Mouse (Mus musculus): ENCODE measurements around the gene Angptl6. TPM values are rescaled to one million over a fixed set of nuclear protein-coding genes. Genes with fewer than 3 reads are reported as not detected.

Angptl6 gene
- 5.3 and 7.1 TPM in 2 replicates for polyA plus RNA-seq (2012; rRNA removed; ENCODE audit: low replicate concordance)

DNA sequence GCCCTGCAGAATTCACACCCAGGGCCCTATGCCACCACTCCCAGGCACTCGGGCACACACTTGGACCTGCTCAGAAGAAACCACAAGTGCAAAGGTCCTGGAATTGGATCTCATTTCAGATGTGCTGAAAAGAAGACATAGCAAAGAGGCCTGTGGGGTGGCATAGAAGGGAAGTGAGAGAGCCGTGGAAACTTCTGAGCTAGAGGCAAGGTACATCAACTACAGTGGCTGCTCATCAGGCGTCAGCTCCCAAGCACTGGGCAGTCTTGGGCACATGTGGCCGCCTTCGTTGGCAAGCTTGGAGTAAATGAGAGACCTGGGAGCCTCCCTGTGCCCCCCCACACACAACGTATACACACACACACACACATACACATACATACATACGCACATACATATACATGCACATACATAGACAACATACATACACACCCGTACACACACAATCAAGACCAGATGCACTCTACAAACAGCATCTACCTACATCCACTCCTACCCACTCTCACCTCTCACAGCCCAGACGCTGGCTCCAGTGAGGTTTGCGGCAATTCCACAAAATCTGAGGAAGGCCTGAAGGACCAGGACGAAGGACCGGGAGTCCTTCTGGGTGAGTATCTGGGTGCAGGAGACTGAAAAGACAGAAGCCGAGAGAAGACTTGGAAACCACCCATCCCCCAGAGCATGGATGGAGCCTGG is at the start of gene Angptl6:
TSS of gene Angptl6 (minus strand) at position 631 of the 696 bp plus-strand sequence.

DNA sequence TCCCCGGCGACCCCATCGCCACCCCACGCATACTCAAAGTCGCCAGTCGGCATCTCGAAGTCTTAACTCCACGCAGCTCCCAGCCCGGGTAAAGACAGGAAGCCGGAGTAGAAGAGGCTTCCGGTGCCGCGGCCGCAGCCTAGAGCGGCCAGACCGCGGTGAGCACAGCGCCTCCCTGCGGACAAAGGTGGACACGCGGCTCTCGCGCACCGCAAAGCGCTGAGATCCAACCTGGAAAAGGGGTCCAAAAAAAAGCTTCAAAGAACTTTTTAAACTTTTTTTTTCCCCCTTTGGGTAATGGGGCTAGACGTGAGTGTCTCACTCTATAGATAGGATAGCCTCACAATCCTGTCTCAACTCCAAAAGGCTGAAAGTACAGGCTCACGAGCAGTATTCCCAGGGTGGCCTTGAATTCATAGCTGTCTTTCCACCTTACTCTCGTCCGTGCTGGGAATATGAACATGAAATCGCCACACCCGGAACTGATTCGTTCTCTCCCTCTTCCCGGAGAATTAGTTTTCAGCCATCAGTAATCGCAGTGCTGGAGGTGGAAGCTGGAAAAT is 19.1 kb upstream of the Angptl6 start, which contains the start of gene Eif3g:
TSS of gene Eif3g (minus strand) at position 113 of the 563 bp plus-strand sequence.

DNA sequence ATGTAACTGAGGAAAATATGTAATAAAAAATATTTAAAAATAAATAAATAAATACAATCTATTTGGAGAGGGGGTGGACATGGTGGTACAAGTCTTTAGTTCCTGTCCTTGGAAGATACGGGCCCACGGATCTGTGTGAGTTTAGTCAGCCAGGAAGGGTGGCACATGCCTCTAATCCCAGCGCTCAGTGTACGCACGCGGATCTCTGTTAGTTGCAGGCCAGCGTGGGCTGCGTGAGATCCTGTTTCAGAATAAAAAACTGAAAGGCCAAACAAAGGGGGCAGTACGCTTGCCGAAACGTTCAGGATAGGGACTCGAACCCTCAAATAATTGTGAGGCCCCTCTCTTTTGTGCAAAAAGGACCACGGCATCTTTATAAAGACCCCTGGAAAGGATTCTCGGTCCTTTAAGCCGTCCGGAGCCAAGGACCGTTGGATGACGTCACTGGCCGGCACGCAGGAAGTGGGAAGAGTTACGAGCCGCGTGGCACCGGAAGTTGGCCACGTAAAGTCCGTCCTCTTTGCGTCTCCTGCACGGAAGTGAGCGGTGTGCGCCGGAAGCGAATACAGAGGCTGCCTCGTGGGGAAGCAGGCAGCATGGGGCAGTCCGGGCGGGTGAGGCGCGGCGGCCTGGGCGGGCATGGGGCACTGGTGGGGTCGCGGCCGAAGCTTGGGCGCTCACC is 8.3 kb upstream of the Angptl6 start, which contains the start of gene Ppan:
TSS of gene Ppan (plus strand) at position 472 of the 682 bp plus-strand sequence.

DNA sequence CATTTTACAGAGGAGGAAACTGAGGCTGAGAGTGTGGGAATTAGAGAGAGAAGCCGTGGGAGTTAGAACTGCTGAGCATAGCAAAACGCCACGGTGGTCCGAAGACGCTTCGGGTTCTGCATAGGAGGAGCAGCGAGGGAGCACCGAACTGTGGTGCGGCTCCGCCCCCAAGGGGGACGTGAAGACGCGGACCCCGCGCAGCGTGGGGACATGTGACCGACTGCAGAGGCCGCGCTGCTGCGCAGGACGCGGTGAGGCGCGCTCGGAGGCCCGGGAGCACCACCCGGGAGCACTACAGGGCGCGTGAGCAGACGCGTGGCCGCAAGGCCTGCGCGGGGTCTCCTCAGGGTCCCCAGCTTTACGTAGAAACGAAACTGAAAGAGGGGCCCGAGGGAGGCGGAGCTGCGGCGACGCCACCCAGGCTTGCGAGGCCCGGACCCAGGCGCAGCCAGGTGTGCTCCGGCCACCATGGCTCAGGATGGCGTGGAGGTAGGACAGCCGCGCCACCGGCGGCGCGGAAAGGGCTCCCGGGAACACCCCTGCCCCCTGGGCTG is 11.0 kb downstream of the Angptl6 start, which contains the start of gene A230050P20Rik:
TSS of gene A230050P20Rik (plus strand) at position 195 of the 554 bp plus-strand sequence.

Other genes with a start within 250 kb of the Angptl6 start
- 133 and 188 TPM in 2 replicates for gene Ubl5, start 236.8 kb downstream of the Angptl6 start, polyA plus RNA-seq (2012; rRNA removed; ENCODE audit: low replicate concordance)
- 36.8 and 39.1 TPM in 2 replicates for gene Fbxl12, start 235.0 kb downstream of the Angptl6 start, polyA plus RNA-seq (2012; rRNA removed; ENCODE audit: low replicate concordance)
- 8.2 and 14.4 TPM in 2 replicates for gene Pin1, start 227.6 kb downstream of the Angptl6 start, polyA plus RNA-seq (2012; rRNA removed; ENCODE audit: low replicate concordance)
- 2.0 and 2.1 TPM in 2 replicates for gene Olfm2, start 133.4 kb downstream of the Angptl6 start, polyA plus RNA-seq (2012; rRNA removed; ENCODE audit: low replicate concordance)
- gene Col5a3, start 64.7 kb downstream of the Angptl6 start, polyA plus RNA-seq (2012; rRNA removed; ENCODE audit: low replicate concordance) = 3.6 and 4.2 TPM in 2 replicates
- gene Rdh8, start 61.2 kb downstream of the Angptl6 start, polyA plus RNA-seq (2012; rRNA removed; ENCODE audit: low replicate concordance) = not detected in 2 replicates
- 30.5 and 45.4 TPM in 2 replicates for gene A230050P20Rik, start 11.1 kb downstream of the Angptl6 start, polyA plus RNA-seq (2012; rRNA removed; ENCODE audit: low replicate concordance)
- gene Ppan, start 8.4 kb upstream of the Angptl6 start, polyA plus RNA-seq (2012; rRNA removed; ENCODE audit: low replicate concordance) = 42.0 and 95.8 TPM in 2 replicates
- 85.5 and 104 TPM in 2 replicates for gene Eif3g, start 18.9 kb upstream of the Angptl6 start, polyA plus RNA-seq (2012; rRNA removed; ENCODE audit: low replicate concordance)
- 18.2 and 20.2 TPM in 2 replicates for gene Dnmt1, start 80.2 kb upstream of the Angptl6 start, polyA plus RNA-seq (2012; rRNA removed; ENCODE audit: low replicate concordance)
- 1.6 and 2.6 TPM in 2 replicates for gene S1pr2, start 97.1 kb upstream of the Angptl6 start, polyA plus RNA-seq (2012; rRNA removed; ENCODE audit: low replicate concordance)
- gene Mrpl4, start 123.0 kb upstream of the Angptl6 start, polyA plus RNA-seq (2012; rRNA removed; ENCODE audit: low replicate concordance) = 130 and 187 TPM in 2 replicates
- gene Icam1, start 136.3 kb upstream of the Angptl6 start, polyA plus RNA-seq (2012; rRNA removed; ENCODE audit: low replicate concordance) = 6.5 TPM in 2 replicates
- 0.14 and 0.83 TPM in 2 replicates for gene Icam4, start 149.6 kb upstream of the Angptl6 start, polyA plus RNA-seq (2012; rRNA removed; ENCODE audit: low replicate concordance)
- 0.13 TPM in 2 replicates for gene Icam5, start 152.3 kb upstream of the Angptl6 start, polyA plus RNA-seq (2012; rRNA removed; ENCODE audit: low replicate concordance)
- gene Zglp1, start 187.4 kb upstream of the Angptl6 start, polyA plus RNA-seq (2012; rRNA removed; ENCODE audit: low replicate concordance) = 0.25 and 0.50 TPM in 2 replicates
- gene Gm49373, start 193.4 kb upstream of the Angptl6 start, polyA plus RNA-seq (2012; rRNA removed; ENCODE audit: low replicate concordance) = 0.15 and 0.40 TPM in 2 replicates
- 29.2 and 69.8 TPM in 2 replicates for gene Fdx1l, start 193.9 kb upstream of the Angptl6 start, polyA plus RNA-seq (2012; rRNA removed; ENCODE audit: low replicate concordance)
- gene Gm38431, start 212.3 kb upstream of the Angptl6 start, polyA plus RNA-seq (2012; rRNA removed; ENCODE audit: low replicate concordance) = 13.2 and 24.6 TPM in 2 replicates
- 70.5 and 116 TPM in 2 replicates for gene Raver1, start 212.3 kb upstream of the Angptl6 start, polyA plus RNA-seq (2012; rRNA removed; ENCODE audit: low replicate concordance)

Measured in duodenum, adult 2 months (tissue).